Mouse (Mus musculus): ENCODE measurements around the gene Btf3l4.

DNA sequence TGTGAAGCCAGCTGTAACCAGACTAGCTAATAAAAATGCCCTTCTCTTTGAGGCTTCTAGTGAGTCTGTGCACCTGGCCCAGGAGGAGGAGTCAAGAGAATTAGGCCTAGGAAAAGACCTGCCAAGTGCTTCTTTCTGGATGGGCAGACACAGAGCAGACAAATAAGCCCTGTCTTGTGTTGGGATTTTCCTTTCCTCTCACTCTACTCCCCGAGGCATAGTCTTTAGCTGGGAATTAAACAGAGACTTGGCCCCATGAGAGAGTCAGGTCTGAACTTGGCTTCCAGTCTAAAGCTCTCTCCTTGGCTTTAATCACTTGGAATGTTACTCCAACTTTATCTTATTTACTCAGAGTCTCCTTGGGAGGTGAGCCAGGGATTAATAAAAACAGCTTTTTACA, 39.5 kb downstream of the Btf3l4 start:
- TF ChIP-seq CTCF (IDR thresholded peaks at IDR 0.05; ENCODE audit: borderline replicate concordance, insufficient read depth, low read length) (no peak), POLR2A (IDR thresholded peaks at IDR 0.05; ENCODE audit: low read depth, low read length) (no peak)
